Mouse (Mus musculus): ENCODE data around the gene Osbpl8.
"Not testable (repeated sequence)": the region's sequence is repeated elsewhere in the genome, so short reads cannot be mapped to it uniquely, and the experiment has no call there.

Gene Osbpl8

DNA sequence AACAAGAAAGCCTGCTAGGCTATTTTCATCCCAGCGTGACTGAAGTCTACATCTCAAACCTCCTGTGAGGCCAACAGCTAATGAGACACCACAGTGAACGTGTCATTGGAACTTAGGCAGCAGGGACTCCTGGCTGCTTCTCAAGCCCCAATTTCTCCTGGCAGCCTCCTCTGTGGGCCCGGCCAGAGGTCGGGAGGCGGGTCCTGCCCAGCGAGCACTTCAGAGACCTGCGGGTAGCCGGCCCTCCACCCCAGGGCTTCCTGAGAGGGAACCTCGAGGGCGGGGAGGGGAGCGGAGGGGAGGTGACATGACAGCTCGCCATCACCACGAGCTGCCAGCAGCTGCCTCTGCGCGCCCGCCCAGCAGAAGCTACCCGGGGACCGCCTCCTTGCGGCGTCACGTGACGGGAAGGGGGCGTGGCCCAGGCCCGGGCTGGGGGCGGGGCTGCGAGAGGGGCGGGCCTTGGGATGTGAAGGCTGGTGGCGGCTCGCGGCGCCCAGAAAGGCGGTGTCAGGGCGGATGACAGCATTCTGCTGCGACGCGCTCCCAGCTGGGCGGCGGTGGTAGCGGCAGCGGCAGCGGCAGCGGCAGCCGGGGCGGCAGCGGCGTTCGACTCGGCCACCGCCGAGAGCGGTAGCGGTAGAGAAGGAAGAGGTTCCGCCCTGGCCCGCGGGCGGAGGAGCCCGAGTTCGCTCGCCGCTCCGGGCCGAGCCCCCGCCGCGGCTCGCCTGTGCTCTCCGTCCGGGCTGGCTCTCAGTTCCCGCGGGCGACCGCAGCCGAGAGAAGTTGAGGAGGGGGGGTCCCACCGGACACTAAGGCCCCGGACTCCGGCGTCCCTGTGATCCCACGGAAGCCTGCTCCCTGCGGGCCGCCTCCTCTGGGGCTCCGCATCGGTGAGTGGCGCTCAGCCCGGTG, at the start of gene Osbpl8:
TSS of gene Osbpl8 (plus strand) at position 449 of the 915 bp plus-strand sequence.
- peak; percentile 92 for DNase-seq (ENCODE audit: low read depth, low spot score)

DNA sequence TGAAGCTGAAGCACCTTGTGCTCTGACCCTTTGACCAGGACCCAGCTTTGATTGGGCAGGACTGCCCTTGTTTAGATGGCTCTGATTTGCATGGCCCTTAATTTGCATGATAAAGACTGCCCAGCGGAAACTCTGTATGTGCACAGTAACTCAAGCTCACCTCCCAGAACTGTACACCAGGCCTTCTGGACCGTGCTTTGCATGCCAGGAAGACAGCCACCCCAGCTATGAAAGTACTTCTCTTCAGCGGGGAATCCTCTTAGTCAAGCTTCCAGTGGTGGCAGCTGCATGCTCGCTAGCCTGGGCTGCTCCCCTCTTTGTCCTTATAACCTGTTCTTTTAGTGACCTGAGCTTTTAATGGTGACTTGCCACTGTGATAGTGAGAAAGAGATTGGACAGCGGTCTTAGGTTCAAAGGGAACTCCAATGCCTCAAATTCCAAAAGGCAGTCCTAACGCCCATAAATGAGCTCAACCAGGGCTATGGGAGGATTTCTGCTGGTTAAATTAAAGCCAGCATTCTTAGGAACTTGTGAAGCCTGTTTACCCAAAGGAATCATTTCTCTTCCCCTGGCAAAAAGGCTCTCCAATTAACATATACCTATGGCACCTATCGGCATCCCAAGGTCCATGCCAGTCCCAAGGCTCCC, 47.2 kb upstream of the Osbpl8 start:
- DNase-seq (ENCODE audit: low read depth, low spot score) = no peak

DNA sequence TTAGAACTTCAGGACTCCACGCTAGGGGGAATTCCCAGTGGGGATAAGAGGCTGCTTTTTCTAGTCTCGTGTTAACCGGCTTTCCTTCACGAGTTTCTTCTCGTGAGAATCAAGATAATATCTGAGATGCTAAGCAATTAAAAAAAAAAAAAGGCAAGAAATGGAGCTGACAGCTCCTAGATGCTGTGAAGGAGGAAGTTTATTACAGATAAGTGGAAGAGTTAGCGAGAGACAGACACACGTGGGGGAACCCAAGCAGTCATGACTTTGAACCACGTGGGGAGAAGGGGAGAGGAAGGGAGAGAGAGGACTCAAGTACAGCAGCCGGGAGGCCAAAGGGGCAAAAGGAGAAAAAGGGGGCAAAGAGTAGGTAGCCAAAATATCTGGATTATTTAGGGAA, 46.3 kb upstream of the Osbpl8 start:
- no peak for DNase-seq (ENCODE audit: low read depth, low spot score)

DNA sequence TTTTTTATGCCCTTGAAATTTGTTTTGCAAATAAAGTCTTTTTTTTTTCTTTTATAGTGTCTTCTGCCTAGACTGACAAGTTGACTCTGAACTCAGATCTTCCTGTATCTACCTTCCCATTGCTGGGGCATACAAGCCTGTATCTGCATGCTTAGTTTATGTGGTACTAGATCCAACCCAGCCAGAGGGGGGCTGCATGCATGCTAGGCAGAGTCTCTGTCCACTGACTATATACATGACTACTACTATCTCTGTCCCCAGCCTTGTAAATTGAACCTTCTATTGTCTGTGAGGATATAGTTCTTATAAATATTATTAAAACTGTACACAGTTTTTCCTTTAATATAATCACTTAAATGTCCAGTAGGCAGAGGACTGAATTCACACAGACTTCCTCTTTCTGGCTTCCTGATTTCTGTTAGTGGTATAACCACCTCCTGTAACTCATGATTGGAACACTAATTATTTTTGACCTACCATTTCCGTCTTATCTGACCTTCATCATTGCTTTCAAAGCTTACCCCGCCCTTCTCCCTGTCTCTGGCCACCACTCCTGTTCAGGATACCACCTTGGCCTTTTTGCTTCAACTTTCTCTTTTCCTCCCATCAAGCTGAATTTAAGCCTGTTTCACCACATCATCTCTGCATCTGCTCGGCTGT, 45.4 kb upstream of the Osbpl8 start:
- no peak for DNase-seq (ENCODE audit: low read depth, low spot score)

DNA sequence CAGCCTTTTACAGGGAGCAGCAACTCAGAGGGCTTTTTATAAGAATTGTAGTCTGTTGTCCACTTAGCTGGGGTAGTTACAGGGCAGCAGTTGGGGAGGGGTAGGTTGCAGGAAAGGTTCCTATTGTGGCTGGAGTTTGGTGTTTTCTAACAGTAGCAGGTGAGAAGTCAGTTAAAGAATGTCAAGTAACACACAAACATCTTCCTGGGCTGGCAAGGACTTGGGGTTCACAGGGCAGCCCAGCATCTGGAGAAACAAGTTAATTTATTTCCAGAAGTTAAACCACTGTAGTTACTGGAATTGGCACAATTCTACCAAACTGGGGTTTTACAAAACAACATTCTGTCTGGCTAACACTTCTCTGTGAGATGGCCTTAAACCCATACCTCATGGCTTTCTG, 44.8 kb upstream of the Osbpl8 start:
- no peak for DNase-seq (ENCODE audit: low read depth, low spot score)

DNA sequence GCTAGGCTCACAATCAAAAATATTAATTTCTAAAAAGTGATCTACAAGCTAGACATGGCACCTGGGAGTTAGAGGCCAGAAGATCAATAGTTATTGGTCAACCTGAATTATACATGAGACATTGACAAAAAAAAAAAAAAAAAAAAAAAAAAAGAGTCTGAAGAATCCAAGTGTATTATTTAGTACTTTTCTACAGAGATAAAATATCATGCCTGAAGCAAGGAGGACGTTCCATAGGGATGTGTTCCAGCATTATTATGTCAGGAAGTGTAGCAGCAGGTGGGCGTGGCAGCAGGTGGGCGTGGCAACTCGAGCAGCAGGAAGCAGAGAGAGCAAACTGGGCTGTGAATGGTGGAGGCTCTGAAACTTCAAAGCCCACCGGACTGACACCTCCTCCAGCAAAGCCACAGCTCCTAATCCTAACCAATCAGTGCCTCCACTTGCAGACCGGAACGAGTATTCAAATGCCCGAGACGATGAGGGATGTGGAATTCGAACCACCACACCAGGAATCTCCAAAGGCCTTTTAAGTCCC, 41.6 kb upstream of the Osbpl8 start:
- no peak for DNase-seq (ENCODE audit: low read depth, low spot score)

DNA sequence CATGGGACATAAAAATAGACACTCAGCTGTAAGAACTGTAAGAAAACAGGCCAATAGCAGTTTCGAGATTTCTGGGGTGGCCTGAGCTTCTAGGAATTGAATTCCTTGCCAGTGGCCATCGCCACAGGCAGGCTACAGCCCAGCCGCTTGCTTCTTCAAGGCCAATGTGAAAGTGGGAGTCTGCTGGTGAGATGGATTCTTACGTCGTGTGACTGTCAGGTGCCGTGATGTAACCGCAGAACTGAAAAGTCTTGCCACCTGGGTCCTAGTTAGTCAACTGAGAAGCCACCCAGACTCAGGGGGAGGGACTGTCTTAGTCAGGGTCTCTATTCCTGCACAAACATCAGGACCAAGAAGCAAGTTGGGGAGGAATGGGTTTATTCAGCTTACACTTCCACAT, 40.4 kb upstream of the Osbpl8 start:
- no peak for DNase-seq (ENCODE audit: low read depth, low spot score)

DNA sequence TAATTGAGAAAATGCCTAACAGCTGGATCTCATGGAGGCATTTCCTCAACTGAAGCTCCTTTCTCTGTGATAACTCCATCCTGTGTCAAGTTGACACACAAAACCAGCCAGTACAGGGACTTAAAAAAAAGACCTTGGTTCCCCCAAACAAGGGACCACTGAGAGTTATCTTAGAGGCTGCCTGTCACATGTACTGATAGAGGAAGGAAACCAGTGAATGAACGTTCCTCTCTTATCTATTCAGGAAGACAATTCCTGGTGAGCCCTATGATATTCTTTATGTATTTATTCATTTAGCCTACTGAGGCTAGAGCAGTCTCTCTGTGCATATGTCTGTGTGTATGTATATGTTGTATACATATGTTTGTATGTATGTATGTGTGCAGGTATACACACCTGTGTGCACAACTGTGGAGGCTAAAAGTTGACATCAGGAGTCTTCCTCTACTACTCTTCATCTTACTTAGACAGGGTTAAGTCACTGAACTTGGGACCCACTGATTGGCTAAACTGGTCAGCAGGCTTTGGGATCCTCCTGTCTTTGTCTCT, 39.7 kb upstream of the Osbpl8 start:
- DNase-seq (ENCODE audit: low read depth, low spot score) = no peak

DNA sequence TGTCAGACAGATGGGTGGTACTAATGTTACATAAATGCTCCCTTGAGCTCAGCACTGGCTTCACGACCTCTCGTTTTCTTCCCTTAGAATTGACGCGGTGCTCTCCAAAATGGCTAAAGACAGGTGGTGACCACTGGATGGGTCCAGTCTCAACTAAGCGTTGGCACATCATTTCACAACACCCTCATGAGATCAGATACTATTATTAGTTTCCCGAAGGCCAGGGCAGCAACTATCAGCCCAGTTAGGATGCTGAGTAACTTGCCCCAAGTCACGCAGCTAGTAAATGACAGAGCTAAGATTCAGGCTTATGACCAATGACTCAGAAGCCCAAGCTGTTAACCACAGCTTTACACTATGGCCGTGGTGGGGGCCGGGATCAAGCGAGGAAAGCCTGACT, 37.2 kb upstream of the Osbpl8 start:
- DNase-seq (ENCODE audit: low read depth, low spot score) = no peak

DNA sequence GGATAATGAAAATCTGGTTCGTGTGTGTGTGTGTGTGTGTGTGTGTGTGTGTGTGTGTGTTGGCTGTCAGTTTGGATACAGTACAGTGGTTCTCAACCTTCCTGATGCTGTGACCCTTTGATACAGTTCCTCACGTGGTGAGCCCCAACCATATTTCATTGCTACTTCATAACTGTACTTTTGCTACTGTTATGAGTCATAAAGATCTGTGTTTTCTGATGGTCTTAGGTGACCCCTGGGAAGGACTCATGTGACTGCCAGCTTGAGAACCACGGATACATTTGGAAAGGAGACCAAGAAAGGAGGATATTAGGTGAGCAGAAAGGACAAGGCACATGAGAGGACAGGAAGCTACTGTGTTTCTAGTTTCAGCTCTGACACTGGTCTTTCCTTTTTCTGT, 36.1 kb upstream of the Osbpl8 start:
- DNase-seq (ENCODE audit: low read depth, low spot score) = no peak

DNA sequence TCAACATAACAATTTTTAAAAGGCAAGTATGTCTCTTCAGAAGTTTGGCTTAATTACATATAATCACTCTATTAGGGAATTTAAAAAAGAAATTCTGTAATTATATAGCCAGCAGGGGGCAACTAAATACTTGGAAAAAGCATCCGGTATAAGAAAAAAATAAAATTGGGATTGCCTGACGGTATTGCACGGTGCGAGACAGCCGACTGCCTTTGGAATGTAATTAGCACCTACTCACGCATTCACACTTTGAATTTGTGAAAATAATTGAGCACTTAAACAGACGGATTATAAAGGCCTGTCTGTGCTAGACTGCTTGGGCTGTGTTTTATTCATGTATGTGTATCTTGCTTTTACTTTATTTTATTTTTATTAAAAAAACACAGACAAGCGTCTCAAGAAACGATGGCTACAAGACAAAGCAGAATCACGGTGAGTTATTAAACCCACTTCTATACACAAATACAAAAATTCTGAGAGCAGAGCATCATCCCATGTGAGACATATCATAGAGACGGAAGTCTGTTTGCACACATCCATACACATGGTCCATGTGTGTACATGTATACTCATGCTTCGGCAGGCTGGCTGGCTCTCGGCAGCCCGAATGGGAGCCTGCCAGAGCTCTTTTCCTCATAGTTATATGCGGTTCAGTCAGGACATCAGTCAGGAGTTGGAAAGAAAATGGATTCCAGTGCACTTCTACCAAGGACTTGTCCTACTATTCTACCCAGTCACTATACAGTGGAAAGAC, 34.5 kb upstream of the Osbpl8 start:
- DNase-seq (ENCODE audit: low read depth, low spot score) = no peak

DNA sequence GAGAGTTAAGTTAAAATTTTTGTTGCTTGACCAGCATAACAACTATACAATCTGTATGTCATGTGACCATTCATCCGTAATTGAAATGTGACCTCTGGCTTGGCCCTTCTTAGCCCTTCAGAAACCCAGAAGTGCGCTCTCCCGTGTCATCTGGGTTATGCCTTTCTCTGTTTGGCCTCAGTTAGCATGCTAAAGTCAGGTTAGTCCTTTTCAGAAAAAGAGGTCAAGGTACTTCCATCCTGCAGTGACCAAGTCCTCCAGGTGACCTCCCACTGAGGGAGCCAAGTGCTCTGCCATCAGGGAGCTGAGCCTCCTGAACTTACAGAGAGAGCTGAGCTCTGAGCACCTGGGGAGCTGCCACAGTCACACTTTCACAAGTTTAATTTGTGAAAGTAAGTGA, 33.7 kb upstream of the Osbpl8 start:
- DNase-seq (ENCODE audit: low read depth, low spot score) = no peak

DNA sequence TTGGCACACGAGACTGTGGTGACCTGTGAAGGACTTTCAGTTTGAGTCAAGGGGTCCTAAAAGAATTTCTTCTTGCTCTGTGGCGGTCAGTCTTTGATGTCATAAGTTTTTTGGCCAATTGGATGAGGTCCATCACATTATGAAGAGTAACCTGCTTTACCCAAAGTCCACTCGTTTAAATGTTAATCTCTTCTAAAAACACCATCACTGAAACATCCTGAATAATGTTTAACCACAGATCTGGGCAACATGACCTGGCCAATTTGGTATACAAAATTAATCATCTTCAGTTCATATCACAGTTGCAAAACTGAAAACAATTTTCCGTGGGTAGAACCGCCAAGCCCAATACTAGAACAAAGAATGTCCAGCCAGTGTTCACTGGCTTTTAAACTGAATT, 31.3 kb upstream of the Osbpl8 start:
- no peak for DNase-seq (ENCODE audit: low read depth, low spot score)

DNA sequence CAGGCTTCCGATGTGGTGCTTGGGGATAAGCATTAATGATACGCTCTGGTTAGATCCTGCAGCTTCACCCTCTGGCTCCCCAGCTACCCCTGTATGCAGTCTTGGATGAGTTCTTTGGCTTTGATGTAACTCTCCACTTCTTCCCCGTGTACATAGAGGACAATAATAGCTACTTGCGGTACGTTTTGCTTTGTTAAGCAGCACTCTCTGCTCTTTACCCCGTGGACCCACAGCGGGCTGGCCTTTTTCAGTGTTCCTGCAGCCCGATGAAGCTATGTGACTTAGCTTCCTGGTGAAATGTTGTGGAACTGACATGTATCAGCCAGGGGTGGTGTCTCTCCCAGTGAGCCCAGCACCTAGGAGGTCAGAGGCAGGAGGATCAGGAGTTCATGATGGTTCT, 30.6 kb upstream of the Osbpl8 start:
- no peak for DNase-seq (ENCODE audit: low read depth, low spot score)

DNA sequence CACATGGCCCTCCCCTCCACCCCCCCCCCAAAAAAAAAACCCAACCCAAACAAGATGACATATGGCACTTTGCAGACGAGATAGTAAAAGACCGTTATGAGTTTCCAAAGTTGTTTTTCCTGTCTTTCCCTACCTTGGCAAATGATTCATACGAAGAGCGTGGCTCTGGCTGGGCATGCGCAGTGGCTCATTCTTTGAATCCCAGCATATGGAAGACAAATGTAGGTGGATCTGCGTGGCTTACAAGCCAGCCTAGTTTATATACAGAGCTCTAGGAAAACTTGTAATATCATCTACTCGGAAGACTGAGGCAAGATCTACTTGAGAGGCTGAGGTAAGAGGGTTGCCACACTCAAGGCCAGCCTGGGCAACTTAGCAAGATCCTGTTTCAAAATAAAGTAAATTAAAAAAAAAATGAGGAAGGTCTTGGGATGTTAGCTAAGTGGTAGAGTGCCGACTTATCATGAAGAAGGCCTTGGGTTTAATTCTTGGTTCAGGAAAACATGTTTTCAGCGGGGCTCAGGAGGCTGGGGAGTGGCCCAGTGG, 30.1 kb upstream of the Osbpl8 start:
- DNase-seq (ENCODE audit: low read depth, low spot score) = no peak

DNA sequence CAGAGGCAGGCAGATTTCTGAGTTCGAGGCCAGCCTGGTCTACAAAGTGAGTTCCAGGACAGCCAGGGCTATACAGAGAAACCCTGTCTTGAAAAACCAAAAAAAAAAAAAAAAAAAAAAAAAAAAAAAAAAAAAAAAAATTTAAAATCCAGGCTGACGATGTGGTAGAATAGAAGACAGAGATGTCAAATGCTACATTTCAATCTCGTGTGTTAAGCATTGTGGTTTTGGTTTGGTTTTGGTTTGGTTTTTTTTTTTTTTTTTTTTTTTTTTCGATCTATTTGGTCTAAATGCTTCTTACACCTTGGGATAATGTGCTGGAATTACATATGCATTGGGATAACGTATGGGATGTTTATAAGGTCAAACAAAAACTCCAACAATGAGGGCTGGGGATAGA, 28.2 kb upstream of the Osbpl8 start:
- DNase-seq (ENCODE audit: low read depth, low spot score) = not testable (repeated sequence)

DNA sequence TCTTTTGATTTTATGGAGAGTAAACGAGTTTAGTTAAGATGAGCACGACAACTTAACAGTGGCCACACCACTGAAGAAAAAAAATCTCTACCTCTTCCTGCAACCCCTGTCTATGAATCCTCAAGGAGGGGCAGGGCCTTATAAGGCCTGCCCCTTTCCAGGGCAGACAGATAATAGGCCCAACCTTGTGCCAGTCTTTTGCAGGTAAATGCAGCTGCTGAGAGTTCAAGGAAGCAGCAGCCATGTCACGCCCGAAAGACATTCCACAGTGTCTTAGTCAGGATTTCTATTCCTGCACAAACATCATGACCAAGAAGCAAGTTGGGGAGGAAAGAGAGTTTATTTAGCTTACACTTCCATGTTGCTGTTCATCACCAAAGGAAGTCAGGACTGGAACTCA, 26.6 kb upstream of the Osbpl8 start:
- DNase-seq (ENCODE audit: low read depth, low spot score) = no peak

DNA sequence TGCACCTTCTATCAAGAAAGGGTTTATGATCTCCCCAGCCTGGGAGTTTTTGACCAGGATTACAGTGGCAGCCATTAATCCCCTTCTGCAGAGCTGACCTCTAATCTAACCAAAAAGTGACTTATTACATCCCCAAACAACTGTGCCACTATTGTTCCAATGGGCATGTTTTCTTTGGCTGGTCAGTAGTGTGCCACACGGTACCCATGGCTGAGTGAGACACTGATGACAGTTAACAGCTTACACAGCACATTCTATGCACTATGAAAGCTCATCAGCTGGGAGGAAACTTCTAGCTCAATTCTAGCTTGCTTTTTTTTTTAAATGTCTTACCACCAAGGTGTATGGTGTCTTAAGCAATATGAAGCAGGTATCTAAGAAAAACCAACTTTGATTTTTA, 25.4 kb upstream of the Osbpl8 start:
- no peak for DNase-seq (ENCODE audit: low read depth, low spot score)

DNA sequence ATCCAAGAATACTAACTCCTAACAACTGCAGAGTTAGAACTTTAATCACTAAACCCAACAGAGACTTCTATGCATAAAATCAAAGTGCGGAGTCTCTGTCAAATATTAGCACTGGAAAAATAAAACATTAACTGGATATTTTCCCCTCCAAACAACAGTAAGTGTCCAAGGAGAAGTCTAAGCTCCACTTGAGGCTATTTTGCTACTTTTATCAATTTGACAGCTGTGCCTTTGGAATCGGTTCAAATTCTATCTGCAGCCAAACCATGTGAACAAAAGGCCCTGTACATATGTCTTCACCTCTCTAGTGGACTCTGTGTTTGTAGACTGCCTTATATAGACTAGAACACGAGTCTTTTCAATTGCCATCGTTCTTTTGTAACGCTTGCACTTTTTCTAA, 24.7 kb upstream of the Osbpl8 start:
- DNase-seq (ENCODE audit: low read depth, low spot score) = no peak

DNA sequence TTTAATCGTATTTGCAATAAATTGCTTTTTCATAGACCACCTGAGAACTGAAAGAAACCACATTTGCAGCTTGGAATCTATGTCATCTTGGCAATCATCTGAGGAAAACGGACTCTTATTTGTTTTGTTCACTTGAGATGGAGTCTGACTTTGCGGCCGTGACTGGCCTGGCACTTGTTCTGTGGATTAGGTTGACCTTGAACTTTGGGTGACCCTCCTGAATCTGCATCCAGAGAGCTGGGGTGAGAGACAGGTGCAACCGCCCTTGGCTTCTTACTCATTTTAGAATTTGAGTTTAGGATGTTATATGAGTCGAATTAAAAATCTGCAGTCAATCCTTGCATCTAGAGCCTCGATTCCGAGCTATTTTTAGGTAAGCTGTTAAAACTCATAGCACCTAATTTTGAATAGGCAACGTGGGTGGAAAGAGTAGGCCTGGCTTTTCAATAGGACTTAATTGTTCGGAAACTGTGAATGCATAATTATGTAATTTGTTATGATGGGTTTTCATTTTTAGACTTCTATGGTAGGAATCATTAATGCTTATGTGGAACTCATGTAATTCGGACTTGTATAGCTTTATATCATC, 20.1 kb upstream of the Osbpl8 start:
- no peak for DNase-seq (ENCODE audit: low read depth, low spot score)

DNA sequence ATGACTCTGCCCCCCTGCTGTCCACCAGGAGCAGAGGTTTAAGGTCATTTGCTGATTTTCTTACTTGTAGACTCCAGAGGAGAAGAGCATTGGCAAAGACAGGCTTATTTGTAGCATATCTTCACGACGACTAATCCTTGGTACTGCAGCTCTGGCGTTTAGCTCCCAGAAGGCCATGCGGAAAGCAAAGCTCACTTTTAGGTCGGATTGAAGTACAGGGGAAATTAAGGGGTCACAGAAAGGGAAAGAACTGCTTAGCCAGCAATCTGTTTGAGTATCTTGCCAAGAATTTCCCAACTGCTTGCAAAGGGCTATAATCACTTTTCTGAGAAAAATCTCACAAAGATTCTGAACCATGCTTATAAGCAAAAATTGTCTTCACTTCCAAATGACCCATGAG, 14.8 kb upstream of the Osbpl8 start:
- DNase-seq (ENCODE audit: low read depth, low spot score) = no peak

Data from retina, adult 2 months (tissue).